Mouse (Mus musculus): ENCODE data around the gene Pcnx2. TPM values are rescaled to one million over a fixed set of nuclear protein-coding genes. Genes with fewer than 3 reads are reported as not detected.

The Pcnx2 gene
- total RNA-seq, 2 experiments from 2014 or later = 0.90 to 1.1 TPM

GRCm38 (mm10) chr8:125898899-125899298 lies 782 bp upstream of the Pcnx2 start:
- no peak for DNase-seq (ENCODE audit: low spot score in 2 of 2)

- DNase-seq (ENCODE audit: low spot score in 2 of 2) = no peak
Observed at GRCm38 (mm10) chr8:125897388-125897787, 729 bp downstream of the Pcnx2 start.

GRCm38 (mm10) chr8:125889920-125890319 lies 8.2 kb downstream of the Pcnx2 start:
- no peak for DNase-seq (ENCODE audit: low spot score in 2 of 2)

- no peak for DNase-seq (ENCODE audit: low spot score in 2 of 2)
Observed at GRCm38 (mm10) chr8:125887549-125887948, 10.6 kb downstream of the Pcnx2 start.

- no peak for DNase-seq (ENCODE audit: low spot score in 2 of 2)
Observed at GRCm38 (mm10) chr8:125880447-125880846, 17.7 kb downstream of the Pcnx2 start.

- DNase-seq (ENCODE audit: low spot score in 2 of 2) = no peak
Observed at GRCm38 (mm10) chr8:125873250-125873534, 24.9 kb downstream of the Pcnx2 start.

- DNase-seq (ENCODE audit: low spot score in 2 of 2) = no peak
Observed at GRCm38 (mm10) chr8:125872501-125873249, 25.4 kb downstream of the Pcnx2 start.

- DNase-seq (ENCODE audit: low spot score in 2 of 2) = peak; percentile 35 to 51
Observed at GRCm38 (mm10) chr8:125870821-125871321, 27.2 kb downstream of the Pcnx2 start.

- DNase-seq (ENCODE audit: low spot score in 2 of 2) = no peak
Observed at GRCm38 (mm10) chr8:125870179-125870702, 27.9 kb downstream of the Pcnx2 start.

- no peak for DNase-seq (ENCODE audit: low spot score in 2 of 2)
Observed at GRCm38 (mm10) chr8:125869739-125870138, 28.4 kb downstream of the Pcnx2 start.

- no peak for DNase-seq (ENCODE audit: low spot score in 2 of 2)
Observed at GRCm38 (mm10) chr8:125868552-125868951, 29.6 kb downstream of the Pcnx2 start.

GRCm38 (mm10) chr8:125866125-125866524 lies 32.0 kb downstream of the Pcnx2 start:
- DNase-seq (ENCODE audit: low spot score in 2 of 2) = no peak

GRCm38 (mm10) chr8:125857251-125857650 lies 40.9 kb downstream of the Pcnx2 start:
- no peak for DNase-seq (ENCODE audit: low spot score in 2 of 2)

- DNase-seq (ENCODE audit: low spot score in 2 of 2) = no peak
Observed at GRCm38 (mm10) chr8:125856160-125856559, 42.0 kb downstream of the Pcnx2 start.

GRCm38 (mm10) chr8:125854379-125854778 lies 43.7 kb downstream of the Pcnx2 start:
- no peak for DNase-seq (ENCODE audit: low spot score in 2 of 2)

GRCm38 (mm10) chr8:125853300-125853699 lies 44.8 kb downstream of the Pcnx2 start:
- DNase-seq (ENCODE audit: low spot score in 2 of 2) = no peak

GRCm38 (mm10) chr8:125849181-125849580 lies 48.9 kb downstream of the Pcnx2 start:
- DNase-seq (ENCODE audit: low spot score in 2 of 2) = no peak

GRCm38 (mm10) chr8:125847842-125848241 lies 50.3 kb downstream of the Pcnx2 start:
- DNase-seq (ENCODE audit: low spot score in 2 of 2) = no peak

GRCm38 (mm10) chr8:125845281-125845680 lies 52.8 kb downstream of the Pcnx2 start:
- DNase-seq (ENCODE audit: low spot score in 2 of 2) = no peak

- DNase-seq (ENCODE audit: low spot score in 2 of 2) = no peak
Observed at GRCm38 (mm10) chr8:125843122-125843836, 54.8 kb downstream of the Pcnx2 start.

GRCm38 (mm10) chr8:125842158-125842557 lies 56.0 kb downstream of the Pcnx2 start:
- DNase-seq (ENCODE audit: low spot score in 2 of 2) = no peak

- no peak for DNase-seq (ENCODE audit: low spot score in 2 of 2)
Observed at GRCm38 (mm10) chr8:125824688-125825087, 73.4 kb downstream of the Pcnx2 start.

Data from adrenal gland, postnatal 4 days (tissue).